Mouse (Mus musculus): Measurements from ENCODE around the gene Nfe2l3. TPM values are rescaled to one million over a fixed set of nuclear protein-coding genes. Genes with fewer than 3 reads are reported as not detected.
A peak's percentile ranks its signal among the peaks of the same experiment; 100 is the strongest.
"Not testable (repeated sequence)": the region's sequence is repeated elsewhere in the genome, so short reads cannot be mapped to it uniquely, and the experiment has no call there.

The Nfe2l3 gene
- polyA plus RNA-seq, 1 experiment from 2014 or later: 6.0 TPM

- Histone ChIP-seq H3K4me2 (ENCODE audit: low read length) (peak overlapping the region; percentile 66), H3K27me3 (replicated peaks; ENCODE audit: control insufficient read depth, insufficient read depth, low read length) (no peaks in the 10 kb centered on the region), H3K4me1 (ENCODE audit: control insufficient read depth, insufficient read depth, low read depth, low read length) (peaks cover 21% of the 10 kb centered on the region), H3K36me3 (ENCODE audit: control insufficient read depth, insufficient read depth, low read length) (peaks cover 9% of the 10 kb centered on the region), H3K9ac (ENCODE audit: low read depth, low read length) (peak overlapping the region; percentile 33; the same call in 1 of the 2 replicates), H3K4me3 (ENCODE audit: low read length) (peak overlapping the region; percentile 54), H3K9me3 (ENCODE audit: control insufficient read depth, low read length) (no peaks in the 10 kb centered on the region), H3K27ac (ENCODE audit: low read depth, low read length) (no peak overlapping the region)
- no peak for ATAC-seq
- 13% methylated on average over 3 of the region's 3 CpGs for WGBS
Measured at GRCm38 (mm10) chr6:51471782-51472181, 39.3 kb downstream of the Nfe2l3 start.

GRCm38 (mm10) chr6:51472213-51472612, 39.7 kb downstream of the Nfe2l3 start:
- peak overlapping the region; percentile 48; the same call in 1 of the 2 replicates for H3K9ac ChIP-seq (ENCODE audit: low read depth, low read length)
- peaks cover 9% of the 10 kb centered on the region for H3K36me3 ChIP-seq (ENCODE audit: control insufficient read depth, insufficient read depth, low read length)
- ATAC-seq: no peak
- no peaks in the 10 kb centered on the region for H3K27me3 ChIP-seq (replicated peaks; ENCODE audit: control insufficient read depth, insufficient read depth, low read length)
- H3K4me2 ChIP-seq (ENCODE audit: low read length): peak overlapping the region; percentile 66
- H3K4me3 ChIP-seq (ENCODE audit: low read length): peak overlapping the region; percentile 54
- 41% methylated on average over 4 of the region's 4 CpGs for WGBS
- H3K9me3 ChIP-seq (ENCODE audit: control insufficient read depth, low read length): no peaks in the 10 kb centered on the region
- no peak overlapping the region for H3K27ac ChIP-seq (ENCODE audit: low read depth, low read length)
- H3K4me1 ChIP-seq (ENCODE audit: control insufficient read depth, insufficient read depth, low read depth, low read length): peaks cover 17% of the 10 kb centered on the region

- ATAC-seq: no peak
- Histone ChIP-seq H3K36me3 (ENCODE audit: control insufficient read depth, insufficient read depth, low read length) (peaks cover 37% of the 10 kb centered on the region), H3K27me3 (replicated peaks; ENCODE audit: control insufficient read depth, insufficient read depth, low read length) (no peaks in the 10 kb centered on the region), H3K9me3 (ENCODE audit: control insufficient read depth, low read length) (no peaks in the 10 kb centered on the region), H3K4me3 (ENCODE audit: low read length) (no peak overlapping the region), H3K27ac (ENCODE audit: low read depth, low read length) (no peak overlapping the region), H3K4me1 (ENCODE audit: control insufficient read depth, insufficient read depth, low read depth, low read length) (no peaks in the 10 kb centered on the region), H3K4me2 (ENCODE audit: low read length) (no peak overlapping the region), H3K9ac (ENCODE audit: low read depth, low read length) (no peak overlapping the region)
- WGBS: 94% methylated on average over 4 of the region's 4 CpGs
Measured at GRCm38 (mm10) chr6:51479136-51479731, 46.8 kb downstream of the Nfe2l3 start.

GRCm38 (mm10) chr6:51481548-51481947, 49.1 kb downstream of the Nfe2l3 start:
- Histone ChIP-seq H3K9me3 (ENCODE audit: control insufficient read depth, low read length) (no peaks in the 10 kb centered on the region), H3K36me3 (ENCODE audit: control insufficient read depth, insufficient read depth, low read length) (peaks cover 30% of the 10 kb centered on the region)
- no peak for ATAC-seq

GRCm38 (mm10) chr6:51483861-51484260, 51.4 kb downstream of the Nfe2l3 start:
- ATAC-seq: no peak
- H3K9ac ChIP-seq (ENCODE audit: low read depth, low read length): no peak overlapping the region
- no peaks in the 10 kb centered on the region for H3K27me3 ChIP-seq (replicated peaks; ENCODE audit: control insufficient read depth, insufficient read depth, low read length)
- H3K9me3 ChIP-seq (ENCODE audit: control insufficient read depth, low read length): no peaks in the 10 kb centered on the region
- no peak overlapping the region for H3K4me3 ChIP-seq (ENCODE audit: low read length)
- WGBS: 97% methylated on average over 3 of the region's 3 CpGs
- no peaks in the 10 kb centered on the region for H3K4me1 ChIP-seq (ENCODE audit: control insufficient read depth, insufficient read depth, low read depth, low read length)
- no peak overlapping the region for H3K4me2 ChIP-seq (ENCODE audit: low read length)
- no peak overlapping the region for H3K27ac ChIP-seq (ENCODE audit: low read depth, low read length)
- H3K36me3 ChIP-seq (ENCODE audit: control insufficient read depth, insufficient read depth, low read length): peaks cover 25% of the 10 kb centered on the region

More at GRCm38 (mm10) chr6:51481548-51481947, 49.1 kb downstream of the Nfe2l3 start:
- WGBS: 94% methylated on average over 8 of the region's 8 CpGs
- no peak overlapping the region for H3K4me3 ChIP-seq (ENCODE audit: low read length)
- H3K27ac ChIP-seq (ENCODE audit: low read depth, low read length): no peak overlapping the region
- H3K4me1 ChIP-seq (ENCODE audit: control insufficient read depth, insufficient read depth, low read depth, low read length): no peaks in the 10 kb centered on the region
- no peaks in the 10 kb centered on the region for H3K27me3 ChIP-seq (replicated peaks; ENCODE audit: control insufficient read depth, insufficient read depth, low read length)
- no peak overlapping the region for H3K4me2 ChIP-seq (ENCODE audit: low read length)
- no peak overlapping the region for H3K9ac ChIP-seq (ENCODE audit: low read depth, low read length)

- not testable (repeated sequence) for H3K9ac ChIP-seq (ENCODE audit: low read depth, low read length); H3K4me1 ChIP-seq (ENCODE audit: control insufficient read depth, insufficient read depth, low read depth, low read length); H3K4me2 ChIP-seq (ENCODE audit: low read length); ATAC-seq; H3K9me3 ChIP-seq (ENCODE audit: control insufficient read depth, low read length); H3K27me3 ChIP-seq (replicated peaks; ENCODE audit: control insufficient read depth, insufficient read depth, low read length); H3K27ac ChIP-seq (ENCODE audit: low read depth, low read length); H3K4me3 ChIP-seq (ENCODE audit: low read length)
- 87% methylated on average over 8 of the region's 8 CpGs for WGBS
- peaks cover 18% of the 10 kb centered on the region for H3K36me3 ChIP-seq (ENCODE audit: control insufficient read depth, insufficient read depth, low read length)
Measured at GRCm38 (mm10) chr6:51484556-51484955, 52.1 kb downstream of the Nfe2l3 start.

GRCm38 (mm10) chr6:51485646-51486045, 53.2 kb downstream of the Nfe2l3 start:
- Histone ChIP-seq H3K4me3 (ENCODE audit: low read length) (no peak overlapping the region), H3K36me3 (ENCODE audit: control insufficient read depth, insufficient read depth, low read length) (peaks cover 9% of the 10 kb centered on the region), H3K9me3 (ENCODE audit: control insufficient read depth, low read length) (no peaks in the 10 kb centered on the region), H3K4me2 (ENCODE audit: low read length) (no peak overlapping the region), H3K4me1 (ENCODE audit: control insufficient read depth, insufficient read depth, low read depth, low read length) (no peaks in the 10 kb centered on the region), H3K9ac (ENCODE audit: low read depth, low read length) (no peak overlapping the region), H3K27me3 (replicated peaks; ENCODE audit: control insufficient read depth, insufficient read depth, low read length) (no peaks in the 10 kb centered on the region), H3K27ac (ENCODE audit: low read depth, low read length) (no peak overlapping the region)
- 62% methylated on average over 2 of the region's 2 CpGs for WGBS
- ATAC-seq: no peak

GRCm38 (mm10) chr6:51486076-51486710, 53.7 kb downstream of the Nfe2l3 start:
- Histone ChIP-seq H3K9ac (ENCODE audit: low read depth, low read length) (no peak overlapping the region), H3K9me3 (ENCODE audit: control insufficient read depth, low read length) (no peaks in the 10 kb centered on the region), H3K27ac (ENCODE audit: low read depth, low read length) (no peak overlapping the region), H3K4me2 (ENCODE audit: low read length) (no peak overlapping the region), H3K4me1 (ENCODE audit: control insufficient read depth, insufficient read depth, low read depth, low read length) (no peaks in the 10 kb centered on the region), H3K4me3 (ENCODE audit: low read length) (no peak overlapping the region), H3K36me3 (ENCODE audit: control insufficient read depth, insufficient read depth, low read length) (peaks cover 7% of the 10 kb centered on the region), H3K27me3 (replicated peaks; ENCODE audit: control insufficient read depth, insufficient read depth, low read length) (no peaks in the 10 kb centered on the region)
- ATAC-seq: no peak
- 75% methylated on average over 7 of the region's 7 CpGs for WGBS

- H3K4me1 ChIP-seq (ENCODE audit: control insufficient read depth, insufficient read depth, low read depth, low read length): no peaks in the 10 kb centered on the region
- no peaks in the 10 kb centered on the region for H3K27me3 ChIP-seq (replicated peaks; ENCODE audit: control insufficient read depth, insufficient read depth, low read length)
- peaks cover 7% of the 10 kb centered on the region for H3K36me3 ChIP-seq (ENCODE audit: control insufficient read depth, insufficient read depth, low read length)
- no peaks in the 10 kb centered on the region for H3K9me3 ChIP-seq (ENCODE audit: control insufficient read depth, low read length)
- 89% methylated on average over 5 of the region's 5 CpGs for WGBS
- H3K4me3 ChIP-seq (ENCODE audit: low read length): no peak overlapping the region
- H3K27ac ChIP-seq (ENCODE audit: low read depth, low read length): no peak overlapping the region
- H3K4me2 ChIP-seq (ENCODE audit: low read length): no peak overlapping the region
- ATAC-seq: no peak
- no peak overlapping the region for H3K9ac ChIP-seq (ENCODE audit: low read depth, low read length)
Measured at GRCm38 (mm10) chr6:51486731-51487130, 54.3 kb downstream of the Nfe2l3 start.
